Mouse (Mus musculus) limb, embryonic 15.5 days (tissue): Measurements from ENCODE around the gene Gm10135. TPM values are rescaled to one million over a fixed set of nuclear protein-coding genes. Genes with fewer than 3 reads are reported as not detected.
A peak's percentile ranks its signal among the peaks of the same experiment; 100 is the strongest.
"Not testable (repeated sequence)": the region's sequence is repeated elsewhere in the genome, so short reads cannot be mapped to it uniquely, and the experiment has no call there.

Experiments used
- ATAC-seq: fragments of 200-750 bp; cut with Nextera tagmentation; 2 replicates; pipeline ENCODE4 v1.8.0; 2017; ENCODE audit warnings: low read depth, moderate TSS enrichment; ENCODE audit not compliant: insufficient number of reproducible peaks, low FRiP score, low TSS enrichment
- H3K27ac ChIP-seq: fragments of 300-500 bp; sonication (generic); 2 replicates; pipeline ENCODE4 v1.5.1; 2015; ENCODE audit warnings: moderate library complexity, mild to moderate bottlenecking, inconsistent platforms
- H3K27me3 ChIP-seq: fragments of 300-500 bp; sonication (generic); 2 replicates; pipeline ENCODE4 v1.6.1; 2015; ENCODE audit warnings: inconsistent platforms
- H3K36me3 ChIP-seq: fragments of 300-500 bp; sonication (generic); 2 replicates; pipeline ENCODE4 v1.6.1; 2015; ENCODE audit warnings: inconsistent platforms
- H3K4me1 ChIP-seq: fragments of 300-500 bp; sonication (generic); 2 replicates; pipeline ENCODE4 v1.6.1; 2015; ENCODE audit warnings: inconsistent platforms
- H3K4me2 ChIP-seq: fragments of 300-500 bp; sonication (generic); 2 replicates; pipeline ENCODE4 v1.6.1; 2015; ENCODE audit warnings: mild to moderate bottlenecking, inconsistent platforms
- H3K4me3 ChIP-seq: fragments of 300-500 bp; sonication (generic); 2 replicates; pipeline ENCODE4 v1.5.1; 2015; ENCODE audit warnings: mild to moderate bottlenecking, inconsistent platforms
- H3K9ac ChIP-seq: fragments of 300-500 bp; sonication (generic); 2 replicates; pipeline ENCODE4 v1.6.1; 2015; ENCODE audit warnings: inconsistent platforms
- H3K9me3 ChIP-seq: fragments of 300-500 bp; sonication (generic); 2 replicates; pipeline ENCODE4 v1.6.1; 2016; ENCODE audit warnings: inconsistent platforms
- WGBS: fragments of 180-500 bp; shearing (Covaris S2); methylation state at CpG from one replicate; pipeline ENCODE4 v1.1.7; 2015; 5-methylcytosine and 5-hydroxymethylcytosine counted together
- polyA plus RNA-seq: library from polyadenylated mRNA; unstranded; fragments of >200 nt; fragmentation: Nextera tagmentation; extraction: Ambion mirVana; gene quantifications from 2 replicates; pipeline ENCODE4 v1.2.1, GENCODE M21; 2015

Gm10135 gene
- not detected in 2 replicates for polyA plus RNA-seq

DNA sequence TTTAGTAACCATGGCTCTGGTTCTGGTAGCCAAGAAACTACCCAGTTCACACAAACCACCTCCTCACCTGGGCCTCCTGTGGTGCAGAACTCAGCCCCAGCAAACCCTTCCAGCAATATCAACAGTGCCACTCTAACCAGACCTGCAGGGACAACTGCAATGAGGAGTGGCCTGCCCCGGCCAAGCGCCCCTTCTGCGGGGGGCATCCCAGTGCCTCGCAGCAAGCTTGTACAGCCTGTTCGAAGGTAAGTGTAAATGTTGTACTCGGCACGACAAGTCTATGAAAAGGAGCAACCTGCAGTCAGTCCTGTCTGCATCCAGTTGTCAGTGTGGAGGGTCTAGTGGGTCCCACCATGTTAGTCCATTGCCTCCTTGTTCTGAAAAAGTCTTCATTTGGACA is at the start of gene Gm10135:
Gene Gm10135 (minus strand): TSS at position 101 of the 400 bp plus-strand sequence.
- Histone ChIP-seq H3K36me3 (peaks cover 48% of the 10 kb centered on the region), H3K9ac (no peak within 1 kb of the TSS), H3K27me3 (no peaks in the 10 kb centered on the region), H3K4me1 (no peaks in the 10 kb centered on the region), H3K4me3 (no peak within 1 kb of the TSS), H3K27ac (no peak within 1 kb of the TSS), H3K9me3 (no peaks in the 10 kb centered on the region), H3K4me2 (no peak within 1 kb of the TSS)
- WGBS: 96% methylated on average over 7 of the region's 7 CpGs
- no peak for ATAC-seq

DNA sequence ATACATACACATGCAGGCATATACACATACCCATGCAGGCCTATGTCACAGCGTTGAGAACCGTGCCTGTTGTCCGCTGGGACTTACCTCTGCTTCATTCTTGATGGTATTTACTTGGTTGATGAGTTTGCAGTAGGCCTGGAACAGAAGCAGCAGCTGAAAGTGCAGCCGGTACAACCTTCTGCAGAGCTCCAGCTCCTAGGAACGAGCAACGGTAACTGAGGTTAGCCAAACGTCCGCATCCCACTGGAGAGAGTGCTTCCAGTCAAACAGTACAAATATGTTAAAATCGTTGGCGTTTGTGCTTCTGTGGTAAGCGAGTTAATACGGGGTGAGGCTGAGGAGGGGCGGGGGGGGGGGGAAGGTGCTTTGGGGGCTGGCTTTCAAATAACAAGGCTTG is 49.3 kb upstream of the Gm10135 start:
- 84% methylated on average over 13 of the region's 13 CpGs for WGBS
- Histone ChIP-seq H3K9me3 (no peaks in the 10 kb centered on the region), H3K4me3 (no peak overlapping the region), H3K27ac (no peak overlapping the region), H3K36me3 (peaks cover 21% of the 10 kb centered on the region), H3K9ac (no peak overlapping the region), H3K27me3 (no peaks in the 10 kb centered on the region), H3K4me2 (no peak overlapping the region), H3K4me1 (no peaks in the 10 kb centered on the region)
- ATAC-seq: no peak

DNA sequence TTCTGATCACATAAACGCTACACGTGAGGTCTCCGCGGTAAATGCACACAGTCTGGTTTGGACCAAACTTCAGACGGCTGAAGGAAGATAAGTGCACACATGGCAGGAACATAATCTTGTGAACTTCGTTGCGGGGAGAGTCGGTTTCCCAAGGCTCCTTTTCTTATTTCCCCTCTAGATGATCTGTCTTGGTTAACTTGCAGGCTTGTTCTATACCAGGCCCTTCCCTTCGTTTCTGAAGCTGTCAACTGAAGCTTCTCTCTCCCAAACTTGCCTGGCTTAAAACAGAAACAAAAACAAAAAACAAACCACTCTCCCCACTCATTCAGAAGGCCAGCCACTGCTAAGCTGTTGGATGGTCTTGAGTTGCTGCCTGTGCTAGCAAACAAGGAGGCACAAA is 40.2 kb upstream of the Gm10135 start:
- ATAC-seq: no peak
- Histone ChIP-seq H3K9ac (no peak overlapping the region), H3K4me2 (no peak overlapping the region), H3K27ac (no peak overlapping the region), H3K4me3 (no peak overlapping the region), H3K4me1 (peaks cover 6% of the 10 kb centered on the region), H3K36me3 (no peaks in the 10 kb centered on the region), H3K27me3 (peaks cover 17% of the 10 kb centered on the region), H3K9me3 (no peaks in the 10 kb centered on the region)
- 32% methylated on average over 9 of the region's 9 CpGs for WGBS

GRCm38 (mm10) chr5:73013611-73014287 is 39.2 kb upstream of the Gm10135 start:
- WGBS: 1% methylated on average over 52 of the region's 65 CpGs
- H3K9ac ChIP-seq, H3K4me1 ChIP-seq, ATAC-seq, H3K9me3 ChIP-seq, H3K36me3 ChIP-seq, H3K27ac ChIP-seq: not testable (repeated sequence)
- Histone ChIP-seq H3K4me2 (peak overlapping the region; percentile 71), H3K27me3 (peaks cover 17% of the 10 kb centered on the region), H3K4me3 (peak overlapping the region; percentile 39)

DNA sequence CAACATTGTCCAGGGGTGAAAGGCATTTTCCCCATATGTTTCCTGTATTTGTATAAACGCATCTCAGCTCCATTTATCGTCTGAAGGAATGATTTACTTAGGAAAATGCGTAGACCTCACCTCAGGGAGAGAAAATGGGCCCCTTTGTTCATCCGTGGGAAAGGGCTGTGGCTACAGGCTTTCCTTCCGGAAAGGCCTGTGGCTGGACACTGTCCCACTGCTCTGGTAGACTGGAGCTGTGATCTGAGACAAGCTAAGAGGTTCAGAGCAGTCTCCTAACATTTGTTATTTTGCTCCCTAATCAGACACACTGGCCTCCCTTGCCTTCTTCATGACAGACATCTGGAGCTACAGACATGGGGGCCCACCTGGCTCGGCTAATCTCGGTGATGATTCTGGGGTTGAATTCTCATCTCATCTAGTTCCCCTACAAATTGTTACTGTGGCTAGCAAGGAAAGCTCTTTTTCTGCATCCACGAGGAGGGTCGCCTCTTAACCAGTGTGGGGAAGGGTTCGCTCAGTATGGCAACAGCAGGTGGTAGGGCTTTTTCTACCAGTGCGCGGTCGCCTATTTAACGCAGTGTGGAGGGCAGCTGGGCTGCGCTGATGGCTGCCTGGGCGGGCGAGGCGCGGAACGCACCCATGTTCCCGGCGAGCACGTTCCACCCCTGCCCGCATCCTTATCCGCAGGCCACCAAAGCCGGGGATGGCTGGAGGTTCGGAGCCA is 38.5 kb upstream of the Gm10135 start:
- WGBS: 20% methylated on average over 27 of the region's 27 CpGs

GRCm38 (mm10) chr5:73011806-73012205 is 37.3 kb upstream of the Gm10135 start:
- not testable (repeated sequence) for H3K9me3 ChIP-seq, H3K27ac ChIP-seq, ATAC-seq, H3K4me2 ChIP-seq, H3K4me3 ChIP-seq, H3K9ac ChIP-seq, H3K36me3 ChIP-seq
- WGBS: 78% methylated on average over 16 of the region's 16 CpGs
- peaks cover 36% of the 10 kb centered on the region for H3K27me3 ChIP-seq
- H3K4me1 ChIP-seq: peaks cover 13% of the 10 kb centered on the region

More for the DNA sequence above, 38.5 kb upstream of the Gm10135 start:
- H3K36me3 ChIP-seq, ATAC-seq, H3K4me1 ChIP-seq, H3K9me3 ChIP-seq, H3K27ac ChIP-seq, H3K9ac ChIP-seq: not testable (repeated sequence)
- peak overlapping the region; percentile 39 for H3K4me3 ChIP-seq
- H3K27me3 ChIP-seq: peaks cover 24% of the 10 kb centered on the region
- peak overlapping the region; percentile 71 for H3K4me2 ChIP-seq

DNA sequence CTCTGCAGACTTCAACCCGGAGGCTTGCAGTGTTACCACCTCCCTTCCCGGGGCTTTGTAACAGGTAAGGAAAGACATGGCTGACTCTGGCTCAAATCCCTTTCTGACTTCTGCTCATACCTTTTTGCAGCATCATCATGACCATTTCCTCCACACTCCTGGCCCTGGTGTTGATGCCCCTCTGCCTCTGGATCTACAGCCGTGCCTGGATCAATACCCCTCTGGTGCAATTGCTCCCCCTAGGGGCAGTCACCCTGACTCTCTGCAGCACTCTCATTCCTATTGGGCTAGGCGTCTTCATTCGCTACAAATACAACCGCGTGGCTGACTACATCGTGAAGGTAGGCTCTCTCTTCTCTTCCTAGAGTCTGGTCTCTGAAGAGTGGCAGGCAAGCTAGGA is 33.7 kb upstream of the Gm10135 start:
- not testable (repeated sequence) for H3K9ac ChIP-seq, H3K4me1 ChIP-seq, H3K4me3 ChIP-seq, H3K4me2 ChIP-seq, H3K36me3 ChIP-seq, ATAC-seq, H3K27ac ChIP-seq, H3K9me3 ChIP-seq
- H3K27me3 ChIP-seq: peaks cover 34% of the 10 kb centered on the region
- WGBS: 38% methylated on average over 8 of the region's 8 CpGs

DNA sequence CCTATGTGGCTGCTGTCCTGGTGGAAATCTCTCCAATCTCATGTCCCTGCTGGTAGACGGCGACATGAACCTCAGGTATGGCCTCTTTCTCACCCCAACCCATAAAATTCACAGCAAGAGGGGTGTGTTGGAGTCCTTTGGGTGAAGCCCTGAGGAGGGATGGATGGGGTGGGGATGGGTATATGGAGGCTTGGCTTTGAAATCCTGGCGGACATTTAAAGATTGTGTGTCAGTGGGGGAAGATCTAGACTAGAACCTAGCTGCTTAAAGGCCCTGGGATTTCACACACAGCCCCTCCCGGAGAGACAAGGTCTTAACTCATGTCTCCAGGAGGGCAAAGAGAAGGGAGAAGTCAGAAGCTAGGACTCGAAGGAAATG is 33.1 kb upstream of the Gm10135 start:
- peaks cover 29% of the 10 kb centered on the region for H3K27me3 ChIP-seq
- no peaks in the 10 kb centered on the region for H3K9me3 ChIP-seq
- H3K4me1 ChIP-seq: peaks cover 9% of the 10 kb centered on the region
- no peak for ATAC-seq
- H3K27ac ChIP-seq: no peak overlapping the region
- no peak overlapping the region; the same call in 1 of the 2 replicates for H3K9ac ChIP-seq
- WGBS: 35% methylated on average over 5 of the region's 5 CpGs
- peak overlapping the region; percentile 44 for H3K4me3 ChIP-seq
- H3K36me3 ChIP-seq: no peaks in the 10 kb centered on the region
- peak overlapping the region; percentile 80 for H3K4me2 ChIP-seq

GRCm38 (mm10) chr5:73006784-73007581 is 32.5 kb upstream of the Gm10135 start, which contains the start of gene Slc10a4:
Gene Slc10a4 (plus strand): TSS chr5:73006883.
- WGBS: 7% methylated on average over 65 of the region's 65 CpGs
- no peaks in the 10 kb centered on the region for H3K36me3 ChIP-seq
- H3K4me3 ChIP-seq: peak within 1 kb of the TSS; percentile 44
- H3K27ac ChIP-seq: no peak within 1 kb of the TSS
- H3K9ac ChIP-seq: peak within 1 kb of the TSS; percentile 14; the same call in 1 of the 2 replicates
- H3K4me1 ChIP-seq: peaks cover 9% of the 10 kb centered on the region
- peaks cover 29% of the 10 kb centered on the region for H3K27me3 ChIP-seq
- no peaks in the 10 kb centered on the region for H3K9me3 ChIP-seq
- ATAC-seq: 0 out of 2 replicates have a peak, but pooled peaks have one; percentile 24
- peak within 1 kb of the TSS; percentile 80 for H3K4me2 ChIP-seq

DNA sequence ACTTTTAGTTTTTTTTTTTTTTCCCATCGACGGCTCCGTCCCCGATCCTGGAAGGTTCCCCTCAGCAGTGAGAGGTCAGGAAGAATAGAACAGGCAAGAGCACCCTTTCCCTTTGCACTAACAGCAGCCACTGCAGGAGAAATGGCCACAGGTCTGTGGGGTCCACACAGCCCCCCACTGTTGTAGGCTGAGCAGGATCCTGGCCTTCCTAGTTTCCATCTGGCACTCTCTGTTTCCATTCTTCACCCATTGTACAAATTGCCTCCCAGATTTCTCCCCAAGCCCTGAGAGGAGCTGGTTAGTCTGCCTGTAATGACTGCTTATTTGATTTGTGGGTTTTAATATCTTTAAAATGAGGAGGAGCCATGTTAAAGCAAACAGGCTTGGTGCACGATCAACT is 29.5 kb upstream of the Gm10135 start:
- Histone ChIP-seq H3K27ac (no peak overlapping the region), H3K4me1 (peaks cover 9% of the 10 kb centered on the region), H3K4me2 (no peak overlapping the region), H3K4me3 (no peak overlapping the region), H3K36me3 (no peaks in the 10 kb centered on the region), H3K9ac (no peak overlapping the region), H3K9me3 (no peaks in the 10 kb centered on the region), H3K27me3 (peaks cover 29% of the 10 kb centered on the region)
- ATAC-seq: no peak
- 82% methylated on average over 5 of the region's 5 CpGs for WGBS

- WGBS: 76% methylated on average over 1 of the region's 1 CpGs
- ATAC-seq: not testable (repeated sequence)
Measured at GRCm38 (mm10) chr5:72998546-72998945, 24.0 kb upstream of the Gm10135 start.

GRCm38 (mm10) chr5:72995379-72995778 is 20.9 kb upstream of the Gm10135 start:
- Histone ChIP-seq H3K4me3 (no peak overlapping the region), H3K4me1 (no peaks in the 10 kb centered on the region), H3K9ac (no peak overlapping the region), H3K4me2 (no peak overlapping the region), H3K36me3 (no peaks in the 10 kb centered on the region), H3K27me3 (no peaks in the 10 kb centered on the region), H3K27ac (no peak overlapping the region), H3K9me3 (no peaks in the 10 kb centered on the region)
- 42% methylated on average over 10 of the region's 10 CpGs for WGBS
- ATAC-seq: no peak

More at GRCm38 (mm10) chr5:72998546-72998945, 24.0 kb upstream of the Gm10135 start:
- H3K4me3 ChIP-seq, H3K9me3 ChIP-seq, H3K9ac ChIP-seq, H3K4me2 ChIP-seq, H3K27me3 ChIP-seq, H3K27ac ChIP-seq, H3K4me1 ChIP-seq, H3K36me3 ChIP-seq: not testable (repeated sequence)
